ENCODE assay signal across 8 mouse cellular contexts in the genomic region with DNA sequence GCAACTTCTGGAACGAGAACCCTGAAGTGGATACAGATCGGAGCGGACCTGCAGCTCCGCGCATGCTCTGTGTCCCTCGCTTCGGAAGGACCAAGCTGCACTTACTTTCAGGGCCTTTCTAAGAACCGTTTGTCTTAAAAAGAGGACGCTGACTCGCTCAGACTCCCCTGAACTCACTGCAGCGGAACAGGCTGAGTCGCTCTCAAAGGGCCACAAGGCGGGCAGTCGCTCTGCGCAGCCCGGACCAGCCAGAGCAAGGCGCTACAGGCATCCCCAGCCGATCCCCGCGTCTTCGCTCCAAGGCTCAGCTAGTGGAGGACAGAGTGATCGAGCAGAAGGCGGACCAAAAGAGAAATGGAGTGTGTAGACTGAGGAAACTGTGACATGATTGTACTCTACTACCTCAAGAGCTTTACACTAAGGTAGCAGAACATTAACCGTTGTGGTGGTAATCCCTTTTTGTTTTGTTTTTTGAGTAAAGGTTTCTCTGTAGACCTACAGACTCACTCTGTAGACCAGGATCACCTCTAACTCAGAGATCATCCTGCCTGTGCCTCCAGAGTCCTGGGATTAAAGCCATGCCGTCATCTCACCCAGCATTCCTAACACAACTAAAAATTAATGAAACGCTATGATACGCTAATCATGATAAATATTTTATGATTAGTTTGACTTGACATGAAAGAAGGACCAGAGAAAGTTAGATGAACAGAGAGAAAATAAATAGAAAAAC. TPM values are rescaled to one million over a fixed set of nuclear protein-coding genes. Genes with fewer than 3 reads are reported as not detected.
DNase-seq lines count a peak whose midpoint lies in the region; ATAC-seq lines count a peak whose summit lies in the region.

A gene (minus strand): TSS at position 266 of the 733 bp plus-strand sequence.

- peak within 1 kb of the TSS; percentile 87 for H3K4me2 ChIP-seq in heart, embryonic 14.5 days (ENCODE audit: low read length)
- peak within 1 kb of the TSS; percentile 78 for H3K4me2 ChIP-seq in liver, embryonic 12.5 days

- peak; percentile 86 to 96 for DNase-seq in CD8-positive naive resting alpha-beta T cell, adult 2 months (ENCODE audit: low read depth in 2 of 2, low spot score in 2 of 2)
- DNase-seq in c-Kit-negative CD71-positive TER-119-positive erythroid progenitor cells, embryonic 14.5 days (ENCODE audit: low read depth, low spot score): peak; percentile 61
- DNase-seq in fibroblast of lung, adult 2 months (ENCODE audit: low read depth): peak; percentile 70
- DNase-seq in kidney, postnatal 10 days: peak; percentile 89
- DNase-seq in naive thymus-derived CD4-positive, alpha-beta T cell, adult 2 months (ENCODE audit: low read depth): peak; percentile 93
- peak; percentile 92 for DNase-seq in splenic B cell, adult 2 months (ENCODE audit: low read depth, low spot score)

- H3K27ac ChIP-seq in heart, embryonic 14.5 days (replicated peaks in 1 of 2; ENCODE audit: control insufficient read depth in 1 of 2, insufficient read depth in 1 of 2, low read depth in 2 of 2, low read length in 2 of 2): peak within 1 kb of the TSS; percentile 91 to 97
- H3K27ac ChIP-seq in liver, embryonic 12.5 days: peak within 1 kb of the TSS; percentile 89

- peak within 1 kb of the TSS; percentile 66 to 83 for H3K4me3 ChIP-seq in heart, embryonic 14.5 days (ENCODE audit: control insufficient read depth in 1 of 2, insufficient read depth in 1 of 2, low read depth in 1 of 2, low read length in 2 of 2)
- peak within 1 kb of the TSS; percentile 75 for H3K4me3 ChIP-seq in liver, embryonic 12.5 days

- H3K4me1 ChIP-seq in heart, embryonic 14.5 days (ENCODE audit: control insufficient read depth in 2 of 2, insufficient read depth in 2 of 2, low read length in 2 of 2): peaks cover 2 to 3% of the 10 kb centered on the region in 2 experiments; a peak in 1 of 4 replicates
- peaks cover 6% of the 10 kb centered on the region for H3K4me1 ChIP-seq in liver, embryonic 12.5 days

- H3K9ac ChIP-seq in heart, embryonic 14.5 days (ENCODE audit: low read length): peak within 1 kb of the TSS; percentile 83
- H3K9ac ChIP-seq in liver, embryonic 12.5 days: peak within 1 kb of the TSS; percentile 81

- H3K36me3 ChIP-seq in heart, embryonic 14.5 days (ENCODE audit: control insufficient read depth, insufficient read depth, low read length): peaks cover 42% of the 10 kb centered on the region
- peaks cover 43% of the 10 kb centered on the region for H3K36me3 ChIP-seq in liver, embryonic 12.5 days
- peaks cover 6% of the 10 kb centered on the region for H3K36me3 ChIP-seq in splenic B cell, adult 2 months (ENCODE audit: control insufficient read depth, insufficient read depth, low read length, poor library complexity, severe bottlenecking)

- ATAC-seq in heart, embryonic 14.5 days (ENCODE audit: insufficient number of reproducible peaks, insufficient read depth, low FRiP score, low read depth): peak; percentile 88
- ATAC-seq in liver, embryonic 12.5 days: peak; percentile 94

- WGBS in heart, embryonic 14.5 days: 3% methylated on average over 27 of the region's 27 CpGs
- WGBS in liver, embryonic 12.5 days (ENCODE audit: insufficient replicate concordance): 4% methylated on average over 27 of the region's 27 CpGs

- H3K9me3 ChIP-seq in heart, embryonic 14.5 days (ENCODE audit: control insufficient read depth, low read length): no peaks in the 10 kb centered on the region
- H3K9me3 ChIP-seq in liver, embryonic 12.5 days (replicated peaks): no peaks in the 10 kb centered on the region

- no peaks in the 10 kb centered on the region for H3K27me3 ChIP-seq in heart, embryonic 14.5 days (ENCODE audit: control insufficient read depth, insufficient read depth, low read length)
- no peaks in the 10 kb centered on the region for H3K27me3 ChIP-seq in liver, embryonic 12.5 days (replicated peaks)
- no peaks in the 10 kb centered on the region for H3K27me3 ChIP-seq in splenic B cell, adult 2 months (ENCODE audit: control insufficient read depth, insufficient read depth, low read length, poor library complexity, severe bottlenecking)

RNA-seq across cellular contexts. Expression of the gene that starts here (rescaled TPM):
- 4.1 and 4.2 TPM in 2 replicates for polyA plus RNA-seq in heart, embryonic 14.5 days (2014; fragmentation: Nextera tagmentation; extraction: Ambion mirVana)
- polyA plus RNA-seq in liver, embryonic 12.5 days (2016; fragmentation: Nextera tagmentation; extraction: Ambion mirVana): 3.1 TPM in 2 replicates

Comparison
In these comparisons a context has a peak if more than half of its experiments do, and no peak if none do; other contexts are left out.
1. Peak in every context shown above with its lines: DNase-seq, ATAC-seq, H3K4me3 ChIP-seq and H3K27ac ChIP-seq.